Mouse (Mus musculus): Measurements from ENCODE around the gene Tubb5.

DNA sequence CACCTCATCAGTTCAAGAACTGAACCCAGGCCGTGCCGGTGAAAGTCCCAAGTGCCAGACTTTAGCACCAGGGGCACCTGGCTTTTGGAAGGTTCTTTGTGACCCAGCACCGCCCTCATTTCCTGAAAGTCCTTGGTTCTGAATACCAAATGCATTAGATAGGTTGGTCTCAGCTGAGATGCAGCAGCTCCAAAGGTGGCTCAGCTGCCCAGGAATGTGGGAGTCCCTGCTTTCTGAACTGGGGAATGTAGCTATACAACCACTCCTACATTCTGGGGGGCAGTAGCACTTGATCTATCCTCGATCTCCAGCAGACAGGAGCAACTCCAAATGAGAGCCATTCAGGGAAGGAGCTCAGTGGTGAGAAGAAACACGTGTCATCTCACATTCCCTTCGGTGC, 25.4 kb downstream of the Tubb5 start:
- no peak for TF ChIP-seq POLR2A (IDR thresholded peaks at IDR 0.05; ENCODE audit: low read depth, low read length)
- TF ChIP-seq CTCF (conservative IDR thresholded peaks at IDR 0.05; ENCODE audit: insufficient read depth, insufficient read length, low read depth, low read length), result no peak
